ENCODE assay signal across 16 mouse cellular contexts in genomic region chr11:119150442-119150841, GRCm38 (mm10).
DNase-seq lines count a peak whose midpoint lies in the region; ATAC-seq lines count a peak whose summit lies in the region.
"Had no signal": no experiment of that assay in that cellular context is flagged by ENCODE, and none has a peak within 500 bp of the region (broad histone marks: within the 10 kb centered on the region; RNA-seq: fewer than 3 reads in every experiment).

No protein-coding gene starts in this region.

- intact Hi-C loops in heart, postnatal 14 days (cut with DNase I), result no loop called here

- 87% methylated on average over 10 of the region's 10 CpGs for WGBS in heart, embryonic 10.5 days

- peaks cover 61% of the 10 kb centered on the region for H3K36me3 ChIP-seq in heart, embryonic 10.5 days
- H3K36me3 ChIP-seq: G1E had no signal

- H3K4me3 ChIP-seq in heart, embryonic 10.5 days, result no peak overlapping the region
- H3K4me3 ChIP-seq: embryonic facial prominence, embryonic 15.5 days; heart, embryonic 13.5 days had no signal

- peaks cover 49% of the 10 kb centered on the region for H3K4me1 ChIP-seq in heart, embryonic 10.5 days

- no peaks in the 10 kb centered on the region for H3K9me3 ChIP-seq in heart, embryonic 10.5 days
- H3K9me3 ChIP-seq: embryonic facial prominence, embryonic 15.5 days; heart, embryonic 13.5 days had no signal

- 0 out of 2 replicates have a peak overlapping the region, but pooled peaks have one; percentile 10 for H3K27ac ChIP-seq in heart, embryonic 10.5 days
- H3K27ac ChIP-seq: heart, embryonic 13.5 days had no signal

- peaks cover 8% of the 10 kb centered on the region for H3K27me3 ChIP-seq in heart, embryonic 10.5 days (ENCODE audit: insufficient read depth, poor library complexity, severe bottlenecking)

- DNase-seq in heart, embryonic 10.5 days (ENCODE audit: low spot score), result no peak
- DNase-seq in heart, postnatal 14 days, result no peak
- DNase-seq in spleen, postnatal 36 days (ENCODE audit: low spot score in 2 of 2), result peak; percentile 38 to 50
- no peak for DNase-seq in spleen, postnatal 10 days (ENCODE audit: low spot score in 2 of 2)
- DNase-seq in gastrocnemius, postnatal 10 days, result no peak
- DNase-seq in lung, postnatal 36 days, result no peak
- DNase-seq: adrenal gland, adult 2 months; cerebellum, adult 18-20 months; gastrocnemius, postnatal 36 days; kidney, adult 18-20 months; kidney, postnatal 4 days; spleen, adult 18-20 months had no signal

- 0 out of 2 replicates have a peak, but pooled peaks have one; percentile 10 for ATAC-seq in megakaryocyte-erythroid progenitor cell, adult 5-6 weeks (replicated peaks; ENCODE audit: low FRiP score, low TSS enrichment, poor library complexity, severe bottlenecking)

Comparison
In these comparisons a context has a peak if more than half of its experiments do, and no peak if none do; other contexts are left out.
1. DNase-seq: peak in spleen, postnatal 36 days (2 of 2); none in heart, embryonic 10.5 days (single experiment), heart, postnatal 14 days (0 of 2), spleen, postnatal 10 days (0 of 2), gastrocnemius, postnatal 10 days (single experiment) and lung, postnatal 36 days (single experiment).